Mouse (Mus musculus) heart, postnatal 0 days (tissue): ENCODE data around the gene RPS10-NUDT3.

Source experiments
- CTCF ChIP-seq: IDR thresholded peaks from 2 replicates; pipeline ENCODE4 v1.5.1; 2016; ENCODE audit warnings: antibody characterized with exemption, control low read depth, low read depth
- EP300 ChIP-seq: IDR thresholded peaks from 2 replicates; pipeline ENCODE4 v1.6.1; 2016; ENCODE audit warnings: antibody characterized with exemption, low read depth

DNA sequence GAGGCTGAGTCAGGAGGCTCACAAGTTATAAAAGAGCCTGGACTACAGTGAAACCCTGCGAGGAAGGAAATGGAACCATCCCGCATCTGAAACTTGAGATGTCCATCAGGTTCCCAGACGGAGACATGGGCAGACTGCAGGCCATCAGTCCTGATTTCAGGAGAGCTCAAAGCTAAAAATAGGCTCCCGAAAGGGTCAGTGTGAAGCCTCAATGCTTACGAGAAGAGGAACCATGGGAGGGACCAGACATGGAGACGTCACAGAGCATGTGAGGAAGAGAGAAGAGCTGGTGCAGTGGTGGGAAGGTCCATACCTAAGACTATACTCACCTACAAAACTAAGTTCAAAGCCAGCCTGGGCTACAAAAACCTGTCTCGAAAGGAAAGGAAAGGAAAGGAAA, 19.6 kb downstream of the RPS10-NUDT3 start:
- TF ChIP-seq EP300, result no peak
- no peak for TF ChIP-seq CTCF
